Mouse (Mus musculus) thymus, postnatal 0 days (tissue): Measurements from ENCODE around the gene Rasgef1b. TPM values are rescaled to one million over a fixed set of nuclear protein-coding genes. Genes with fewer than 3 reads are reported as not detected.

Experiments used
- DNase-seq: peaks from one replicate; pipeline ENCODE4 v3.0.0-alpha.2; 2015; ENCODE audit warnings: low spot score
- polyA plus RNA-seq: library from polyadenylated mRNA; unstranded; fragments of >200 nt; fragmentation: Nextera tagmentation; extraction: Ambion mirVana; gene quantifications from 2 replicates; pipeline ENCODE4 v1.2.1, GENCODE M21; 2015

Gene Rasgef1b
- polyA plus RNA-seq, 1 experiment from 2014 or later, result 12.0 TPM

DNA sequence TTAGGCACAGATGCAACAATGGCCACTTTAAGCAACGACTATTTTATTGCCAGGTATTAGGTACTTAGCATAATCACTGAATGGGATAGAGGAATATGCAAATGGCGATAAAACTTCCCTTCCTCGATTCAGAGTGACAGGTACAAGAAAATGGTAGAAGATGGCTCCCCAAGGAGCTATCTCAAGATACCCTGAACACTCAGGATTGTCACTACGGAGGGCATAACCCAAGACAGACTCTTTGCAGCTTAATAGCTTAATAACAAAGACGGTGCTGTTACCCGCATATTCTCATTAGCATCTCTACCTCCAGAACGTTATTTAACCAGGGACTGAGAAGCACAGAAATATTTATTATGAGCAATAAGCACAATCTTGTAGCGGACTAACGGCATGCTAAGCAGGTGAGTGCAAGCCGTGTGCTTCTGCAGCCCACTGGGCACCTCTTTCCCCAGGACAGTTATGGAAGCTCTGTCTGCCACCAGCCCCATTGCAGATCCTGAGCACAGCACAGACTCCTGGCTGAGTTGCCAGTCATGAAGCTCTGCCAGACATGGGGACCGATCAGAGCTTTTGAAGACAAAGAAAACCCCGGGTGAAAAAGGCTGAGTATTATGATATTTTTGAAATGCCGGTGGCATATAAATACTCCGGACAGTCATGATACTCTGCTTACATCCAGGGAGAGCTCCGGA is 122.6 kb downstream of the Rasgef1b start:
- DNase-seq, result no peak

DNA sequence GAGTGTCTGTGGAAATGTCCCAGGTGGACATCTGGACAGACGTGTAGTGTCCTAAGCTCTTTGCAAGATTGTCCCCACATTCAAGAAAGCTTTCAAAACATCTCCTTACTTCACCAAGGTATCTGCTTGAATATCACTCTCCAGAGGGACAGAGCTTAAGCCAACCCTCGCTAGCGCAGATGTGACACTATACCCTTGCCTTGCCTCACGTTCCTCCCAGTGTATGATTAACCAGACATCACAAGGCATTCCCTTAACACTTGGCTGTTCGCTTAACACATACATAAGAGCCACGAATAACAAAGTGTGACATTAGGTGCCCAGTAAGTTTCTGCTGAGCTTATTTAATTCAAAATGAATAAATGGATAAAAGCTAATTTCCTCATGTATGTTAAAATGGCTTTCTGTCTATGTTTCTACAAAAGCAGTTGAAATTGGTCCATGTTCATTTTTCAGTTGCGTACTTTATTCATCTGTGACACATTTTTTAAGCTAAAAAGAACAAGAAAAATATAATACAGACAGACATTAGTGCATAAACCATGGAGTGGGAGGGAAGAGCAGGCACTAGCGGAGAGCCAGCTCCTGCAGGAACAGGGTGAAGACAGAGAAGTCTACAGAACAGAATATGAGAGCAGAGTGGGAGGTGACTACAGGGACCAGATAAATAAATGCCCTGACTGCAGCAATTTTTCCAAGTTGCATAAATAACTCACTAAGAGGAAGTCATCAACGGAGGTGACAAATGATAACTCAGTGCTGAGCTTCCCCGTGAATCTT is 126.4 kb downstream of the Rasgef1b start:
- DNase-seq, result no peak

DNA sequence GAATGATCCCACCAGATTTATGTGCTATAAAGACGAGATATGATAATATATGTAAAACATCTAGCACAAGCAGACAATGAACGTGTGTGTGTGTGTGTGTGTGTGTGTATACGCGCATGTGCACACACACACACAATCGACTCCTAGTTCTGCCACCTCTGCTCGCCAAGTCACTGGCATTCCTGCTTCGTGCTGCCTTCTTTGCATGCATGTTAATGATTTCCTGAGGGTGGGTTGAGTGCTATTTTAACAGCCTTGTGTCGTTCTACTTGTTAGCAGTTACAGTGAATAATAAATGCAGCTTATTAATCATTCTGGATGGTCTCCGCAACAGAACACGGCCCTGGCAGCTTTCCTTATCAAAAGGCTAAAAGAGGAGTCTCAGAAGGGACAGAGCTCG is 129.5 kb downstream of the Rasgef1b start:
- no peak for DNase-seq

DNA sequence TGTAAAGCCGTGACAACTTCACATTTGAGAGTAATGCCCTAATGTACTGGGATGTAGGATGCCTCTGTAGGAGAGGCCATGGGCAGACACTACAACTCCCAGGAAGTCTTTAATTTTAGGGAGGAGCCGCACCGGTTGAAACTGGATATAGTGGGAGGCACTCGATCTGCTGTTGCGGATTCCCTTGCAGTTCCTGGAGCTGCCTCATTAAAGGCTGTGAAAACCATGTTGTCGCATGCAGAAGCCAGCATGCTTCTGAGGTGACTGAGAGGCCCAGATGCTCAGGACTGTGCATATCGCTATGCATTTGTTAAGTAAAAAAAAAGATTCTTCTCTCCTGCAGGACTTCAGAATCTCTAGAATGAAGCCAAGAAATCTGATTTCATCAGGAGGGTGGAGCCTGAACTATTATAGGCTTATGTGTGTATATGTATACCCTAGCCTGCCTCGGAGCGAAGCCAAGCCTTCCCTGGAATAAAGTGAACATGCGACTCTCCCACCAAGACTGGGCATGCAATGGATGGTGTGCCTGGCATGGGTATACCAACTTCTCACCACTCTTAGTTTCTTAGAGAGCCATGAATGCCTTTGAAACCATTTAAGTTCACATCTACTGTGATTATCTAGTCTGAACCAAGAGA is 130.3 kb downstream of the Rasgef1b start:
- DNase-seq, result no peak

DNA sequence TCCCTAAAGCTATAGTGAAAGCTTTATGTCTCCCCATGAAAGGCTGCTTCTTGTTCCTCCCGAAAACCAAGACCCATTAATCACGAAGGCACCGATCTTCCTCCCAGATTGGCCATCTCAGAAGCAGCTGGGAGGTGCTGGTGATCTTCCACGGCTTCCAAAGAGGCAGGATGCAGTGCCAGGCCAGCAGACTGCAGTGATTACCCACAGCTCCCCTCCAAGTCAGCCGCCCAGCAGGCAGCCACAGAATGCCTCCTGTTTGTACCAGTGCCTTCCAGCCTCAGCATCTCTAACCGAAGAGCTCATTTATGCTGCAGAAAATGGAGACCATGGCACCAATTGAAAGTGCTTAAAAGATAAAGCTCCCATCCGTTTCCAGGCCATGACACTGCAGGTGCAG is 131.2 kb downstream of the Rasgef1b start:
- DNase-seq, result no peak

DNA sequence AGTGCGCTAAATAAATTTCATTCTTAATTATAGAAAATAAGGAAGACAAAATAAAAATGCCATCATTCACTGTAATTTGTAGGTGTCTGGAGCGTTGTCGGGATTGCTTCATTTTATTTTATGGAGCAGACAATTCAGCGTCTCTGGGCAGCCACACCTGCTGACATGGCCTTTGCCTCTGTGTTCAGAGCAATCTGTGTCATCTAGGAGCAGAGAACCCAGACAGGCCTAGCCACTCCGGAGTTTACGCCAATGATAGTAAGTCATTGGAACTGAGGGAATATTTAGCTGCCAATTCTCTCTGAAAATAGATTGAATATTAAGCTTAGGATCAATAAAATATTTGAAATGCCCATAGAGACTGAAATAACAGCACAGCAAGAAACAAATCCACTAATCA is 137.5 kb downstream of the Rasgef1b start:
- no peak for DNase-seq

DNA sequence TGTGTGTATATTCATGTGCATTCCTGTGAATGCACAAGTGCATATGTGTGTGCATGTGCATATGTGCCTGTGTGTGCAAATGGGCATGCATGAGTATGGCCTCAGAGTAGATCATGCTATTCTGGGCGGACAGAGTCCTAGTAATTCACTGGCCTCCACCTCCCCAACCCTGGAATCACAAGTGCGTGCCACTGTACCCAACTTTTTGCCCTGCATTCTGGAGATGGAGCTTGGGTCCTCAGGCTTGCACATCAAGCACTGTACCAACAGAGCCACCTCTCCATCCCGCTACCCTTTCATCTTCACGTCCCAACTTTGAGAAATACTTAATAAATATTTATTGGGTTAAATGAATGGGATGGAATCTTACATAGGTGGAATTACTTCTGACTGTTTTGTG is 138.3 kb downstream of the Rasgef1b start:
- no peak for DNase-seq

DNA sequence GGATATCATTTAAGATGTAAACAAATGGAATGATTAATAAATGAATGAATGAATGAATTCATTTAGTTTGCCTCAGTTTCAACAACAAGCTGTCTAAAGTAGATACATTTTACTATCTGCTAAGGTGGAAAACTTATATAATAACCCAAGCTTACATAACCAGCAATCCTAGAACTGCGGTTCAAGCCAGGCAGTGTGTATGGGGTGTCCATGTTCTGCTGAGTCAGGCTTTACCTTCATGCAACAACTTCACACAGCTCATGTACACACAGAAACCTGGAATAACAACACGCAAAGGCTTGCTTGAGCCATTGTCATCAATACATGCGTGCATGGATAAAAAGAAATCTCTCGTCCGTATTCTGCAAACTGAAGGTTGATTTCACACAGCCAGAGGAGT is 140.9 kb downstream of the Rasgef1b start:
- no peak for DNase-seq

DNA sequence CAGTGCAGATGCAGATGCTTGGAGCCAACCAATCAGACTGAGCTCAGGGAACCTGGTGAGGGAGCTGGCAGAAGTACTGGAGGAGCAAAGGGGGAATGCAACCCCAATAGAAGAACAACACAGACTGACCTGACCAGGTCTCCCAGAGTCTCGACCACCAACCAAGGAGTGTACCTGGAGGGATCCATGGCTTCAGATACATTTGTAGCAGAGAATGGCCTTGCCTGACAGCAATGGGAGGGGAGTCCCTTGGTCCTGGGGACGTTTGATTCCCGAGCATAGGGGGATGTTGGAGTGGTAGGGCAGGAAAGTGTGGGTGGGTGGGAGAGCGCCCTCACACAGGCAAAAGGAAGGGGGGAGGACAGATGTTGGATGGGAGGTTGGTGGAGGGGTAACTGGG is 141.3 kb downstream of the Rasgef1b start:
- no peak for DNase-seq

DNA sequence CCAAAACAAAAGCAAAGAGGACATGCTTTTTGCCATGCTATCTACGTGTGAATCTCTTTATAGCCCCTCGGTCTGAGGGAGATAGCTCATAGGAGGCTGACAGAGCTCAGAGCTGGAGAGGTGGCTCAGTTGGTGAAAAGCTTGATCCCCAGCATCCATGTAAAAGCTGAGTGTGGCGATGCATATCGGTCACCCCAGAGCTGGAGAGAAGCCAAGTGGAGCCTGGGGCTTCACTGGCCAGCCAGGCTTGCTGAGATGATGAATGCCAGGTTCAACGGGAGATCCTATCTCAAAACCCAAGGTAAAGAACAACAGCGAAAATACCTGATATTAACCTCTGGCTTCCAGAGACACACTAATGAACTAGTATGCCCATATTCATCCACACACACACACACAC is 142.6 kb downstream of the Rasgef1b start:
- DNase-seq, result no peak

DNA sequence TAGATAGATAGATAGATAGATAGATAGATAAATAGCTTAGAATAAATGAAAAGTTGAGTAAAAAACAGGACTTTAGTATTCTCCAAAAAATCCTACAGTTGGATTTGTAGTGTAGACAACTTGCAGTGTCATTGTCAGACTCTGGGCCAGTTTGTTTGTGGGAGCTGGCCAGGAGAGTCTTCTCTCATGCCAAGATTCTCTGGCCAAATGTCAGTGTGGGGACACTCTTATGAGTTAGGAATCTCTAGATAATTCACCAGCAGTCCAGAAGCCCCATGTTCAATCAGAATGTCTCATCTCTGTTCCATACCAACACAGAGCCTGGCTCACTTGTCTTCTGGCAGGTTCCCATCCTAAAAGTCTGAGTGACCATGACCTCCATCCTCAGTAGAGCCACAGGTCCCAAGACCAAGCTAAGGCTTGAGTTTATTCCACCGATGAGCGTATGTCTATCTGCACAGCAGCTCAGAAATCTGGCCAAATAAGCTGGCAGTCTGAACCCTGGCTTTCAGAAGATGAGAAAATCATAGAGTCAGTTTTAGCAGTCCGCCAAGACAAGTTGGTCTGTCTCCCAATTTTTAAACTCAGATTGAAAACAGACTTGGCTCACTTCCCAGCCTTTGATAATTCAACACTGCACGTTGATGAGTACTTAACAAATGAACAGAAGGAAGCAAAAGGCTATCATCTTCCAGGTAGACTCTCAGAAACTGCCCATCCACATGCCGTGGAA is 143.5 kb downstream of the Rasgef1b start:
- no peak for DNase-seq

DNA sequence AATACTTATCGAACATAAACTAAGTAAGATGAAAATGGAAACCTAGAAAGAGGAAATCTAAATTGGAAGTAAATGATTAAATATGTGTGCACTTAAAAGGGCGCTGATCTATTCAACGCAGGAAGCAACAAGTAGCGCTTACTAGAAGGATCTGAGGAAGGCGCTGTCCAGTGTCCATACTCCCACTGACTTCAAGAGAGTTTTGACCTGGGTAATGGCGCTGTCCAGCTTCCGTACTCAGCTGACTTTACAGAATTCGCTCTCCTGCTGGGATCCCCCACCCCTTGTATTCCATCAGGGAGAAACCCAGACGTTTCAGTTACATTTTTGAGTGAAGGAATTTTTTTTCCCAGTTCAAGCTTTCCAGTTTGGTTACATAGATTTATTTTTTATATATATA is 144.6 kb downstream of the Rasgef1b start:
- DNase-seq, result no peak

DNA sequence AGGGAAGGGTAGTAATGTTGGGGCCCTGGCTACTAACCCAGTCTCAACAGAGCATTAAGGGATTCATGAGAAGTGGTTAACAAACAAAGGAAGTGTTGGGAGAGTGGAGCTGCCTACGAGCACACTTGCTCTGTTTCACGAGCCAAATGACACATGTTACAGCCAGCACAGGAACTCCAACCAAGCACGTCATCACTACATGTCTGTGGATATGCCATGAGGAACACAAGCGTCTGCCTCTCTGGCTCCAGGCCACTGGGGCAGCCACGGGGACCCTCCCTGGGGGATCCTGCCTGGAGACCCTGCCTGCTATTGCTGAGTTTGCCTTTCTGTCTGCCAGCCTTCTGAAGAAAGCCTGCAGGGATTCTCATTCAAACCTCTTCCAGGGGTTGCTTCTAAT is 146.8 kb downstream of the Rasgef1b start:
- no peak for DNase-seq

DNA sequence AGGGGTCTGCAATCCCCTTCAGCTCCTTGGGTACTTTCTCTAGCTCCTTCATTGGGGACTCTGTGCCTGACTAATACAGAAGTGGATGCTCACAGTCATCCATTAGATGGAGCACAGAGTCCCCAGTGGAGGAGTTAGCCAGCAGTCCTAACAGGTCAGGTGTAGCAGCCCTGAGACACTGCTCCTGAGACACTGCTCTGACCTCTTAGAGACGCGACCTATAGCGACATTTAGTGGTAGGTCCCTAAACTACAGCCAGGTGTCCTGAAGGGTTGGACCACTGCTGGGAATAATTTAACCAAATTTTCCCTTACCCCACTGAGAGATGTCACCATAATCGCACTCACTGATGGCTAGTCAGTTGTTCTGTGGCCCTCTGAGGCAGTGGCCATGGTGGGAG is 150.2 kb downstream of the Rasgef1b start:
- DNase-seq, result peak; percentile 42

DNA sequence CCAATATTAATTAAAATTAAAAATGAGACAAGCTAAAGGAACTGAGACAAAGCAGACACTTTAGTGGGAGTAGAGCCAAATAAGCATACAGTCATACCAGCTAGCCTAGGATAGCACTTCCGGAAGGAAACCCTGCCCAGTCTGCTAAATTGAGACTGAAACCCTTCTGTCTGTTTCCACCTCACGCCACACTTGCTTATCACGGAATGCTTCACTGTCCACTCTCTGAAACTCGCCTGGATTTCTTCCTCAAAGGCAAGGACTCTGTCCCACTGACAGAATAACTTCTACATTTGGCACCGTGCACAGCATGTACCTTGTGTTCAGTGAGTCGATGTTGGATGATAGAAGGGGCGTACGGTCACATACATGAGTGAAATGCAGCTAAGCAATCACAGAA is 153.0 kb downstream of the Rasgef1b start:
- DNase-seq, result no peak

DNA sequence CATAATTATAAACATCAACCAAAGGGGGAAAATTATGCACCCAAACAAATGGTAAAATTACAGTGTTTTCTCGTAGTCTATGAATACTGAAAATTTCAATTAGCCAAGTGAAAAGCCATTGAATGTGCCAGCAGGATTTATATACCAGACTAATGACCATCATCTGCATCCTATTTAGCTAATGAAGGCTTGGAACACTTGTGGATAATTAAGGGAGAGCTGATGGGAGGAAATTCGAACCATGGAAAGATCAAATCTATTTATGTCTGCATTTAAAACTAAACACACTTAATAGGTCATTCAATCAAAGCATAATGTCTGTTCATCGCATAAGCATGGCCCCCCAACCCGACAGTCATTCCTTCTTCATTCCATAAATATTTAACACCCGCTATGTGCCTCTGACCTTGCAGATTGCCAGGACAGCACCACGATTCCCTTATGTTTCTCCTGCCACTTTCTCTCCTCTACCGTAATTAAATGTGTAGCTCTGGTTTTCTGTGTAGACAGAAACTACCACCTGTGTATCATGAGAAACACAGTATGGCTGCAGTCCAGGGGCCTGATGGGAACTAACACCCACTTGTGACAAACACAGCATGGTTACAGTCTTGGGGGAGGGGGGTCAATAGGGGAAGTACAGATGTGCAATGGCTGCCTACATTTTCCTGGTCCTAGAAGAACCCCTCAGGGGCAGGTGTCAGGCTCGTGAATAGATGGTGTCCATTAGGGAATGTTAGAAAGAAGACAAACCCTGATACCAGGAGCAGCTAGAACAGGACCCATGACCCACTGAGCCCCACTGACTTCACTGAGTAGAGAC is 164.2 kb downstream of the Rasgef1b start:
- DNase-seq, result no peak

DNA sequence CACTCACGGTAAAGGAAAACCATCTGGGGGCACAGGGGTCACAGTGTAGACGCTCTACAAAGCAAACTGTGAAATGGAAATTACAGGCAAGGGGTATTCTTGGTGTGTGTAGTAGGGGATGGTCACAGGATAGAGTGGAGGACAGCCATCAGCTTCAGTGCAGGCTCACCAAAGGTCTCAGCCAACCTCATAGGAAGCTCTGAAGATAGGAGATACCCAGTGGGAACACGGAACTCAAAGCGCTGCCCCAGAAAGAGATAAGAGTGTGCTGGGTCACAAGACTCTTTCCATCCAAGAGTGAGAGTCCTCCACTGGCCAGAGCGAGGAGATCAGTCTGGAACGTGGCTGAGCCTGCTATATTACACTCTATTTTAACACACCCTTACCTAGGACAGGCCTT is 166.8 kb downstream of the Rasgef1b start:
- no peak for DNase-seq

DNA sequence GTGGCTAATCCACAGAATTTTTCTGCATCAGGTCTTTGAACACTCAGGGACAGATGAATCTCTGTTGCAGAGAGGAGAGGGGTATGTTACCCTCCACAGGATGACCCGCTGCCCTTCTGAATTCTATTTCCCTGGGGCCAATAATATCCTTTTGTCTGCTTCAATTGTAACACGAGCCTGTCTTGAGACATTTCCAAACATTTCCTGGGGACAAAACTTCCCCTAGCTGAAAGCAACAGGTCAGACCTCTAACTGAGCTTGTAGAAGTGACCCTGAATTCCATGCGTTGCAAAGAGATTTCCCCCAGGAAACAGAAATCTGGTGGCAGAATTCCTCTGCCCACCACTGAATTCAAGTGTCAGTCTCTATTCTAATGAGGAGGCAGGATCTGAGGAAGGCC is 169.1 kb downstream of the Rasgef1b start:
- no peak for DNase-seq

DNA sequence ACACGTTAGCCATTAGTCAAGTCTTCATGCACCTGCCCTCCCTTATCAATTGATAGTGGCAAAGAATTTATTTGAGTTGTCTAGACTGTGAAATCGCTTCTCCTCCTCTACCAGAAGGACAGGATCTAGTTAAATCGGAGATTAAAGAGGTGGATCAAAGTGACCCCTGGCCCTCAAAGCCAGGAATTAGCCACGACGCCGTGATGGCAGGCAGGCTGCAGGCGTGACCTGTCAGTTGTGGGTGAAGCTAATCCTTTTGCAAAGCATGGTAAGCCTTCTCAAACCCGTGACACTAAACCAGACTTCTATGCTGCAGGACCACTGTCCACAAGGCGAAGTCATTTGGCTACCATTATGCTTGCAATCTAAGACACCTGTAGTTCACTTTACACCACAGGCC is 170.6 kb downstream of the Rasgef1b start:
- no peak for DNase-seq

DNA sequence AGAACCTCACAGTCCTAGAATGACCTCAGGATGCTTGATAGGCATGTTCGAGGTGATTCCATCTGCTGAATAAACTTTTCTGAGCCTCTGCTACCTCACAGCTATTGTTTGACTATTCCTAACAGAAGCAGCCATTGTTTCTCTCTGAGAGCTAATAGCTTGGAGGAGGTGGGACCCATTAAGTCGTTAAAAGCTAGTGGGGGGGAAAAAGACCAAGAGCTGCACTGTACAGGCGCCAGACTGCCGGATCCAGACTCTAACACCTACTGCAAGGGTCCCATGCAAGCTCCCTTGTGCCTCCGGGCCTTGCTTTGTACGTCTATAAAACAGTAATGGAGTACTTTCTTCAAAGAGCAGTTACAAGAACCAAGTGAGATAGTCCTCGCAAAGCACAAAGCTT is 176.2 kb downstream of the Rasgef1b start:
- DNase-seq, result no peak
